Mouse (Mus musculus): Measurements from ENCODE around the gene Ece2.
"Not testable (repeated sequence)": the region's sequence is repeated elsewhere in the genome, so short reads cannot be mapped to it uniquely, and the experiment has no call there.

Ece2 gene

GRCm38 (mm10) chr16:20621991-20622685, 7.5 kb upstream of the Ece2 start:
- DNase-seq (ENCODE audit: inconsistent ontology term) = peak; percentile 77

GRCm38 (mm10) chr16:20623211-20623610, 6.4 kb upstream of the Ece2 start:
- DNase-seq (ENCODE audit: inconsistent ontology term) = no peak

- no peak for DNase-seq (ENCODE audit: inconsistent ontology term)
Observed at GRCm38 (mm10) chr16:20628871-20629391, 697 bp upstream of the Ece2 start.

GRCm38 (mm10) chr16:20637410-20637809, 7.8 kb downstream of the Ece2 start:
- no peak for DNase-seq (ENCODE audit: inconsistent ontology term)

GRCm38 (mm10) chr16:20638367-20638766, 8.7 kb downstream of the Ece2 start:
- no peak for DNase-seq (ENCODE audit: inconsistent ontology term)

GRCm38 (mm10) chr16:20642161-20642560, 12.5 kb downstream of the Ece2 start:
- DNase-seq (ENCODE audit: inconsistent ontology term) = peak; percentile 54

- no peak for DNase-seq (ENCODE audit: inconsistent ontology term)
Observed at GRCm38 (mm10) chr16:20643911-20644310, 14.3 kb downstream of the Ece2 start.

GRCm38 (mm10) chr16:20651076-20651946, 21.7 kb downstream of the Ece2 start, which contains the start of gene Psmd2:
Gene Psmd2 (plus strand): TSS chr16:20651652.
- peak; percentile 96 for DNase-seq (ENCODE audit: inconsistent ontology term)

- no peak for DNase-seq (ENCODE audit: inconsistent ontology term)
Observed at GRCm38 (mm10) chr16:20651947-20652310, 22.3 kb downstream of the Ece2 start.

GRCm38 (mm10) chr16:20653315-20653714, 23.7 kb downstream of the Ece2 start:
- no peak for DNase-seq (ENCODE audit: inconsistent ontology term)

- DNase-seq (ENCODE audit: inconsistent ontology term) = no peak
Observed at GRCm38 (mm10) chr16:20657661-20658060, 28.0 kb downstream of the Ece2 start.

- DNase-seq (ENCODE audit: inconsistent ontology term) = not testable (repeated sequence)
Observed at GRCm38 (mm10) chr16:20668013-20668412, 38.4 kb downstream of the Ece2 start, which contains the start of gene Eif4g1. Gene Eif4g1 (plus strand): TSS chr16:20668313.

GRCm38 (mm10) chr16:20670291-20670690, 40.7 kb downstream of the Ece2 start:
- no peak for DNase-seq (ENCODE audit: inconsistent ontology term)

- DNase-seq (ENCODE audit: inconsistent ontology term) = no peak
Observed at GRCm38 (mm10) chr16:20671886-20672285, 42.3 kb downstream of the Ece2 start.

- DNase-seq (ENCODE audit: inconsistent ontology term) = peak; percentile 96
Observed at GRCm38 (mm10) chr16:20672500-20672902, 42.9 kb downstream of the Ece2 start.

- DNase-seq (ENCODE audit: inconsistent ontology term) = no peak
Observed at GRCm38 (mm10) chr16:20672965-20673705, 43.5 kb downstream of the Ece2 start.

GRCm38 (mm10) chr16:20673706-20674303, 44.2 kb downstream of the Ece2 start:
- DNase-seq (ENCODE audit: inconsistent ontology term) = no peak

- no peak for DNase-seq (ENCODE audit: inconsistent ontology term)
Observed at GRCm38 (mm10) chr16:20675213-20675612, 45.6 kb downstream of the Ece2 start.

GRCm38 (mm10) chr16:20676702-20677101, 47.1 kb downstream of the Ece2 start:
- no peak for DNase-seq (ENCODE audit: inconsistent ontology term)

- no peak for DNase-seq (ENCODE audit: inconsistent ontology term)
Observed at GRCm38 (mm10) chr16:20677380-20677779, 47.8 kb downstream of the Ece2 start.

- peak; percentile 94 for DNase-seq (ENCODE audit: inconsistent ontology term)
Observed at GRCm38 (mm10) chr16:20677974-20678675, 48.5 kb downstream of the Ece2 start.

Measured in Muller cell, postnatal 12 days (primary cell).